Mouse (Mus musculus) E14TG2a.4 (cell line): ENCODE data around the gene Nhs.

ENCODE experiments used
- CTCF ChIP-seq: conservative IDR thresholded peaks from 2 replicates; pipeline ENCODE4 v1.5.1; 2014; ENCODE audit warnings: low read length
- NANOG ChIP-seq: IDR thresholded peaks from 2 replicates; pipeline ENCODE4 v1.6.1; 2014; ENCODE audit warnings: borderline replicate concordance, low read length, mixed read lengths
- POU5F1 ChIP-seq: IDR thresholded peaks from 2 replicates; pipeline ENCODE4 v1.6.1; 2014; ENCODE audit warnings: low read length, borderline replicate concordance

- no peak for TF ChIP-seq CTCF
- no peak for TF ChIP-seq POU5F1
- no peak for TF ChIP-seq NANOG
Observed at GRCm38 (mm10) chrX:161990171-161990570, 169.4 kb downstream of the Nhs start.
